Mouse (Mus musculus): ENCODE measurements around the gene Mindy4. TPM values are rescaled to one million over a fixed set of nuclear protein-coding genes. Genes with fewer than 3 reads are reported as not detected.

Gene Mindy4
- polyA plus RNA-seq, 1 experiment from 2014 or later = 17.0 TPM

GRCm38 (mm10) chr6:55313893-55314292, 110.7 kb downstream of the Mindy4 start:
- Histone ChIP-seq H3K9me3 (ENCODE audit: low read length) (no peaks in the 10 kb centered on the region), H3K9ac (replicated peaks; ENCODE audit: low read length) (no peak overlapping the region), H3K4me1 (ENCODE audit: insufficient read depth, low read length) (no peaks in the 10 kb centered on the region), H3K27ac (ENCODE audit: low read length) (no peak overlapping the region), H3K27me3 (ENCODE audit: insufficient read depth, low read length) (no peaks in the 10 kb centered on the region), H3K4me3 (ENCODE audit: low read length) (no peak overlapping the region), H3K4me2 (replicated peaks; ENCODE audit: low read depth, low read length) (no peak overlapping the region), H3K36me3 (ENCODE audit: insufficient read depth, low read length) (peaks cover 6% of the 10 kb centered on the region; the same call in 1 of the 2 replicates)
- WGBS = 89% methylated on average over 4 of the region's 4 CpGs
- no peak for ATAC-seq (ENCODE audit: low FRiP score, low TSS enrichment)

- H3K27me3 ChIP-seq (ENCODE audit: insufficient read depth, low read length) = no peaks in the 10 kb centered on the region
- H3K4me1 ChIP-seq (ENCODE audit: insufficient read depth, low read length) = no peaks in the 10 kb centered on the region
- H3K9me3 ChIP-seq (ENCODE audit: low read length) = no peaks in the 10 kb centered on the region
- no peak overlapping the region for H3K4me2 ChIP-seq (replicated peaks; ENCODE audit: low read depth, low read length)
- no peak for ATAC-seq (ENCODE audit: low FRiP score, low TSS enrichment)
- H3K36me3 ChIP-seq (ENCODE audit: insufficient read depth, low read length) = peaks cover 6% of the 10 kb centered on the region; the same call in 1 of the 2 replicates
- no peak overlapping the region for H3K27ac ChIP-seq (ENCODE audit: low read length)
- H3K4me3 ChIP-seq (ENCODE audit: low read length) = no peak overlapping the region
- WGBS = 78% methylated on average over 8 of the region's 8 CpGs
- H3K9ac ChIP-seq (replicated peaks; ENCODE audit: low read length) = no peak overlapping the region
These were observed 111.4 kb downstream of the Mindy4 start for GRCm38 (mm10) chr6:55314628-55315027.

DNA sequence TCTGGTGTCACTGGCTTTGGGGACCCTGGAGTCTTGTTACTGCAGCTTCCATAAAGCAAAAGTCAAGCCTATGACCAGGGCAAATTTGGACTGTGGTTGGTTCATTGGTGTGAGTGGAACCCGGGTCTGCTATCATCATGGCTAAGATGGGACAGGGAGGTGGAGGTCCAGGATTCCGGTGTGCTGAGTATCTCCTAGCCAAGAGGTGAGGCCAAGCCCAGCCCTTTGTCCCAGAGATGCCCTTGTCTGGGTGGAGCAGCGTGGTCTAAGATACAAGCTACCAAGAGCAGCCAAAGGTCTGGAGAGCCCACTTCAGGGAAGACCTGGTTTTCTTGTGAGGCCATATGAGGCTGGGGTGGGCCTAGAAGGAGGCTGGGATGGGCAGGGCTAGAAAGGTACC, 115.4 kb downstream of the Mindy4 start:
- Histone ChIP-seq H3K4me3 (ENCODE audit: low read length) (no peak overlapping the region), H3K27me3 (ENCODE audit: insufficient read depth, low read length) (no peaks in the 10 kb centered on the region), H3K4me1 (ENCODE audit: insufficient read depth, low read length) (no peaks in the 10 kb centered on the region), H3K36me3 (ENCODE audit: insufficient read depth, low read length) (no peaks in the 10 kb centered on the region), H3K4me2 (replicated peaks; ENCODE audit: low read depth, low read length) (no peak overlapping the region), H3K9me3 (ENCODE audit: low read length) (no peaks in the 10 kb centered on the region), H3K27ac (ENCODE audit: low read length) (no peak overlapping the region), H3K9ac (replicated peaks; ENCODE audit: low read length) (no peak overlapping the region)
- no peak for ATAC-seq (ENCODE audit: low FRiP score, low TSS enrichment)
- 94% methylated on average over 3 of the region's 3 CpGs for WGBS

- H3K27ac ChIP-seq (ENCODE audit: low read length) = no peak overlapping the region
- H3K4me1 ChIP-seq (ENCODE audit: insufficient read depth, low read length) = 0 out of 2 replicates have a peak, but pooled peaks cover 5% of the 10 kb centered on the region
- no peak overlapping the region for H3K9ac ChIP-seq (replicated peaks; ENCODE audit: low read length)
- no peaks in the 10 kb centered on the region for H3K9me3 ChIP-seq (ENCODE audit: low read length)
- H3K36me3 ChIP-seq (ENCODE audit: insufficient read depth, low read length) = no peaks in the 10 kb centered on the region
- no peak overlapping the region for H3K4me2 ChIP-seq (replicated peaks; ENCODE audit: low read depth, low read length)
- H3K27me3 ChIP-seq (ENCODE audit: insufficient read depth, low read length) = no peaks in the 10 kb centered on the region
- no peak for ATAC-seq (ENCODE audit: low FRiP score, low TSS enrichment)
- H3K4me3 ChIP-seq (ENCODE audit: low read length) = no peak overlapping the region
- 58% methylated on average over 14 of the region's 14 CpGs for WGBS
These were observed 116.7 kb downstream of the Mindy4 start for GRCm38 (mm10) chr6:55319585-55320551.

GRCm38 (mm10) chr6:55320894-55321293, 117.7 kb downstream of the Mindy4 start:
- H3K4me1 ChIP-seq (ENCODE audit: insufficient read depth, low read length) = 0 out of 2 replicates have a peak, but pooled peaks cover 5% of the 10 kb centered on the region
- no peak overlapping the region for H3K9ac ChIP-seq (replicated peaks; ENCODE audit: low read length)
- no peak overlapping the region for H3K4me3 ChIP-seq (ENCODE audit: low read length)
- no peak overlapping the region for H3K4me2 ChIP-seq (replicated peaks; ENCODE audit: low read depth, low read length)
- no peaks in the 10 kb centered on the region for H3K27me3 ChIP-seq (ENCODE audit: insufficient read depth, low read length)
- no peak overlapping the region for H3K27ac ChIP-seq (ENCODE audit: low read length)
- no peaks in the 10 kb centered on the region for H3K9me3 ChIP-seq (ENCODE audit: low read length)
- no peaks in the 10 kb centered on the region for H3K36me3 ChIP-seq (ENCODE audit: insufficient read depth, low read length)
- 77% methylated on average over 4 of the region's 4 CpGs for WGBS
- peak; percentile 9; the same call in 1 of the 2 replicates for ATAC-seq (ENCODE audit: low FRiP score, low TSS enrichment)

GRCm38 (mm10) chr6:55321518-55321917, 118.3 kb downstream of the Mindy4 start:
- Histone ChIP-seq H3K27me3 (ENCODE audit: insufficient read depth, low read length) (no peaks in the 10 kb centered on the region), H3K4me3 (ENCODE audit: low read length) (no peak overlapping the region), H3K36me3 (ENCODE audit: insufficient read depth, low read length) (no peaks in the 10 kb centered on the region), H3K4me2 (replicated peaks; ENCODE audit: low read depth, low read length) (no peak overlapping the region), H3K9me3 (ENCODE audit: low read length) (no peaks in the 10 kb centered on the region), H3K9ac (replicated peaks; ENCODE audit: low read length) (no peak overlapping the region), H3K27ac (ENCODE audit: low read length) (no peak overlapping the region), H3K4me1 (ENCODE audit: insufficient read depth, low read length) (0 out of 2 replicates have a peak, but pooled peaks cover 5% of the 10 kb centered on the region)
- WGBS = 65% methylated on average over 6 of the region's 6 CpGs
- 0 out of 2 replicates have a peak, but pooled peaks have one; percentile 5 for ATAC-seq (ENCODE audit: low FRiP score, low TSS enrichment)

GRCm38 (mm10) chr6:55322980-55323379, 119.8 kb downstream of the Mindy4 start:
- Histone ChIP-seq H3K9ac (replicated peaks; ENCODE audit: low read length) (no peak overlapping the region), H3K4me3 (ENCODE audit: low read length) (no peak overlapping the region), H3K9me3 (ENCODE audit: low read length) (no peaks in the 10 kb centered on the region), H3K36me3 (ENCODE audit: insufficient read depth, low read length) (no peaks in the 10 kb centered on the region), H3K4me2 (replicated peaks; ENCODE audit: low read depth, low read length) (no peak overlapping the region), H3K27me3 (ENCODE audit: insufficient read depth, low read length) (no peaks in the 10 kb centered on the region), H3K4me1 (ENCODE audit: insufficient read depth, low read length) (0 out of 2 replicates have a peak, but pooled peaks cover 5% of the 10 kb centered on the region), H3K27ac (ENCODE audit: low read length) (no peak overlapping the region)
- WGBS = 98% methylated on average over 2 of the region's 2 CpGs
- ATAC-seq (ENCODE audit: low FRiP score, low TSS enrichment) = no peak

- no peak overlapping the region for H3K9ac ChIP-seq (replicated peaks; ENCODE audit: low read length)
- no peak overlapping the region for H3K27ac ChIP-seq (ENCODE audit: low read length)
- H3K27me3 ChIP-seq (ENCODE audit: insufficient read depth, low read length) = no peaks in the 10 kb centered on the region
- H3K4me3 ChIP-seq (ENCODE audit: low read length) = no peak overlapping the region
- no peaks in the 10 kb centered on the region for H3K36me3 ChIP-seq (ENCODE audit: insufficient read depth, low read length)
- no peaks in the 10 kb centered on the region for H3K9me3 ChIP-seq (ENCODE audit: low read length)
- 0 out of 2 replicates have a peak, but pooled peaks cover 5% of the 10 kb centered on the region for H3K4me1 ChIP-seq (ENCODE audit: insufficient read depth, low read length)
- 58% methylated on average over 17 of the region's 17 CpGs for WGBS
- H3K4me2 ChIP-seq (replicated peaks; ENCODE audit: low read depth, low read length) = no peak overlapping the region
- ATAC-seq (ENCODE audit: low FRiP score, low TSS enrichment) = peak; percentile 44; the same call in 1 of the 2 replicates
These were observed 120.9 kb downstream of the Mindy4 start for GRCm38 (mm10) chr6:55323908-55324634.

DNA sequence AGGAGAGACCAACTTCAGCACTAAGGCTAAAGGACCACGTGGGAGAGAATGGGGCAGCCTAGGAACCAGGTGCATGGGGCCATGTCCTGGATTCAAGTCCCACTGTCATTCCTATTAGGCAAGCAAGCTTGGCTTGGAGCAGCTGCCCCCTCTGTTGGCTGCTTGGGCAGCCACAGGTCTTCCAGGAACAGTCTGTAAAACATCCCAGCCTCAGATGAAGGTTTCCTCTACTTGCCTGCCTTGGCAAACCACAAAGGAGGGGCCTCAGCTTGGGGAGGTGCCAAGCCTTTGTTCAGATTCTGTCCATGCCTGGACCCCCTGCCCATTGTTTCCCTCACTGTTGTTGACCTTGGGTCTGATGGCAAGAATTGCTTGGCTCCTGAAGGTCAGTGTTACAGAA, 121.6 kb downstream of the Mindy4 start:
- H3K36me3 ChIP-seq (ENCODE audit: insufficient read depth, low read length) = no peaks in the 10 kb centered on the region
- no peaks in the 10 kb centered on the region for H3K9me3 ChIP-seq (ENCODE audit: low read length)
- no peak overlapping the region for H3K4me2 ChIP-seq (replicated peaks; ENCODE audit: low read depth, low read length)
- ATAC-seq (ENCODE audit: low FRiP score, low TSS enrichment) = no peak
- 0 out of 2 replicates have a peak, but pooled peaks cover 5% of the 10 kb centered on the region for H3K4me1 ChIP-seq (ENCODE audit: insufficient read depth, low read length)
- H3K27me3 ChIP-seq (ENCODE audit: insufficient read depth, low read length) = no peaks in the 10 kb centered on the region
- no peak overlapping the region for H3K9ac ChIP-seq (replicated peaks; ENCODE audit: low read length)
- no peak overlapping the region for H3K4me3 ChIP-seq (ENCODE audit: low read length)
- WGBS = 44% methylated on average over 1 of the region's 1 CpGs
- no peak overlapping the region for H3K27ac ChIP-seq (ENCODE audit: low read length)

All from kidney, embryonic 16.5 days (tissue).